Mouse (Mus musculus) liver, adult 2 months (tissue): Measurements from ENCODE around the gene Tenm2.

ENCODE experiments used
- CTCF ChIP-seq: fragments of 200-500 bp; IDR thresholded peaks from 2 replicates; pipeline ENCODE4 v1.5.1; 2011; ENCODE audit warnings: low read depth, low read length, control low read depth
- POLR2A ChIP-seq: fragments of 200-500 bp; IDR thresholded peaks from 2 replicates; pipeline ENCODE4 v1.6.1; 2011; ENCODE audit warnings: low read length, control low read depth; ENCODE audit not compliant: insufficient read depth; ENCODE audit errors: extremely low read depth

DNA sequence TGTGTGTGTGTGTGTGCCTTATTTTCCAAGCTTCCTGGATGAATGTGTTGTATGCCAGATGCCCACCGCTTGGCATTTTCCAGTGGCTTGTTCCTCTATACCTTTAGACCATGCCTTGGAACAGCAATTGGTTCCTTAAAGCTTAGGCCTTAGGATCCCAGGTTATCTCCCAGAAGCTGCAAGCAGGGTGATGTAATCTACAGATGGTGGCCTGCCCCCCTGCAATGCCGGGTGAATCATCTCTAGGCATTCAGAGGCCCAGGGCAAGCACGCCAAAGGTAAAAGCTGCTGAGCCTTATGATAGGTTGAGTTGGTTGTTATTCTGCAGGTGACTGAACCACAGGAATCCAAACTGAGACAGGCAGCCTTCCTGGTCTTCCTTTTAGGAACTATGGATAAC lies 1253.0 kb downstream of the Tenm2 start:
- no peak for TF ChIP-seq POLR2A
- TF ChIP-seq CTCF = no peak
